Mouse (Mus musculus) forebrain, embryonic 15.5 days (tissue): ENCODE data around the gene Myo1b. TPM values are rescaled to one million over a fixed set of nuclear protein-coding genes. Genes with fewer than 3 reads are reported as not detected.

Experiments
- ATAC-seq: fragments of 200-750 bp; cut with Nextera tagmentation; replicated peaks from 2 replicates; pipeline ENCODE4 v1.8.0; 2017; ENCODE audit warnings: mild to moderate bottlenecking, moderate TSS enrichment, moderate library complexity
- H3K27ac ChIP-seq: fragments of 300-500 bp; sonication (generic); replicated peaks from 2 replicates; pipeline ENCODE4 v1.5.1; 2015; ENCODE audit warnings: mild to moderate bottlenecking, inconsistent platforms
- H3K27me3 ChIP-seq: fragments of 300-500 bp; sonication (generic); 2 replicates; pipeline ENCODE4 v1.6.1; 2015; ENCODE audit warnings: inconsistent platforms
- H3K36me3 ChIP-seq: fragments of 300-500 bp; sonication (generic); 2 replicates; pipeline ENCODE4 v1.6.1; 2015; ENCODE audit warnings: mild to moderate bottlenecking, inconsistent platforms
- H3K4me1 ChIP-seq: fragments of 300-500 bp; sonication (generic); 2 replicates; pipeline ENCODE4 v1.6.1; 2015; ENCODE audit warnings: inconsistent platforms
- H3K4me2 ChIP-seq: fragments of 300-500 bp; sonication (generic); replicated peaks from 2 replicates; pipeline ENCODE4 v1.6.1; 2015; ENCODE audit warnings: mild to moderate bottlenecking, inconsistent platforms
- H3K4me3 ChIP-seq: fragments of 300-500 bp; sonication (generic); 2 replicates; pipeline ENCODE4 v1.5.1; 2015; ENCODE audit warnings: mild to moderate bottlenecking, inconsistent platforms
- H3K9ac ChIP-seq: fragments of 300-500 bp; sonication (generic); replicated peaks from 2 replicates; pipeline ENCODE4 v1.6.1; 2015; ENCODE audit warnings: mild to moderate bottlenecking, inconsistent platforms
- H3K9me3 ChIP-seq: fragments of 300-500 bp; sonication (generic); 2 replicates; pipeline ENCODE4 v1.6.1; 2016; ENCODE audit warnings: inconsistent platforms
- WGBS: fragments of 180-500 bp; shearing (Covaris S2); methylation state at CpG from one replicate; pipeline ENCODE4 v1.1.7; 2015; ENCODE audit warnings: mixed read lengths; 5-methylcytosine and 5-hydroxymethylcytosine counted together
- polyA plus RNA-seq: library from polyadenylated mRNA; unstranded; fragments of >200 nt; fragmentation: Nextera tagmentation; extraction: Ambion mirVana; gene quantifications from 2 replicates; pipeline ENCODE4 v1.2.1, GENCODE M21; 2015

The Myo1b gene
- polyA plus RNA-seq, 1 experiment from 2014 or later: 86.4 TPM

GRCm38 (mm10) chr1:51916276-51916675 lies 405 bp upstream of the Myo1b start:
- peak; percentile 1; the same call in 1 of the 2 replicates for ATAC-seq
- H3K27ac ChIP-seq: peak overlapping the region; percentile 90
- H3K4me2 ChIP-seq: peak overlapping the region; percentile 77
- H3K9me3 ChIP-seq: no peaks in the 10 kb centered on the region
- H3K4me3 ChIP-seq: peak overlapping the region; percentile 81
- peaks cover 22% of the 10 kb centered on the region for H3K4me1 ChIP-seq
- WGBS: 54% methylated on average over 5 of the region's 5 CpGs
- peak overlapping the region; percentile 95 for H3K9ac ChIP-seq
- H3K36me3 ChIP-seq: no peaks in the 10 kb centered on the region
- H3K27me3 ChIP-seq: no peaks in the 10 kb centered on the region

GRCm38 (mm10) chr1:51915051-51915575 lies 758 bp downstream of the Myo1b start:
- peaks cover 29% of the 10 kb centered on the region for H3K4me1 ChIP-seq
- WGBS: under 1% methylated on average over 31 of the region's 33 CpGs

GRCm38 (mm10) chr1:51914095-51914494 lies 1.8 kb downstream of the Myo1b start:
- H3K9ac ChIP-seq: no peak overlapping the region
- H3K27ac ChIP-seq: no peak overlapping the region
- H3K9me3 ChIP-seq: no peaks in the 10 kb centered on the region
- ATAC-seq: no peak
- H3K27me3 ChIP-seq: no peaks in the 10 kb centered on the region
- H3K4me1 ChIP-seq: peaks cover 38% of the 10 kb centered on the region
- H3K4me3 ChIP-seq: peak overlapping the region; percentile 81
- no peaks in the 10 kb centered on the region for H3K36me3 ChIP-seq
- H3K4me2 ChIP-seq: peak overlapping the region; percentile 77
- WGBS: 73% methylated on average over 3 of the region's 3 CpGs

More at GRCm38 (mm10) chr1:51915051-51915575, 758 bp downstream of the Myo1b start:
- peak; percentile 95 for ATAC-seq
- peak overlapping the region; percentile 95 for H3K9ac ChIP-seq
- peak overlapping the region; percentile 77 for H3K4me2 ChIP-seq
- H3K27me3 ChIP-seq: no peaks in the 10 kb centered on the region
- peak overlapping the region; percentile 90 for H3K27ac ChIP-seq
- H3K9me3 ChIP-seq: no peaks in the 10 kb centered on the region
- peak overlapping the region; percentile 81 for H3K4me3 ChIP-seq
- H3K36me3 ChIP-seq: no peaks in the 10 kb centered on the region

GRCm38 (mm10) chr1:51913071-51913814 lies 2.6 kb downstream of the Myo1b start:
- H3K27me3 ChIP-seq: no peaks in the 10 kb centered on the region
- H3K36me3 ChIP-seq: no peaks in the 10 kb centered on the region
- H3K27ac ChIP-seq: no peak overlapping the region
- no peak for ATAC-seq
- no peak overlapping the region for H3K4me3 ChIP-seq
- no peak overlapping the region for H3K9ac ChIP-seq
- WGBS: 69% methylated on average over 14 of the region's 14 CpGs
- peak overlapping the region; percentile 77 for H3K4me2 ChIP-seq
- H3K9me3 ChIP-seq: no peaks in the 10 kb centered on the region
- H3K4me1 ChIP-seq: peaks cover 44% of the 10 kb centered on the region

GRCm38 (mm10) chr1:51911331-51911730 lies 4.5 kb downstream of the Myo1b start:
- Histone ChIP-seq H3K27me3 (no peaks in the 10 kb centered on the region), H3K4me2 (no peak overlapping the region), H3K36me3 (no peaks in the 10 kb centered on the region), H3K27ac (no peak overlapping the region), H3K9ac (no peak overlapping the region), H3K4me3 (no peak overlapping the region), H3K4me1 (peaks cover 54% of the 10 kb centered on the region), H3K9me3 (no peaks in the 10 kb centered on the region)
- WGBS: 69% methylated on average over 4 of the region's 4 CpGs
- ATAC-seq: no peak

- Histone ChIP-seq H3K4me3 (no peak overlapping the region), H3K9ac (no peak overlapping the region), H3K27ac (no peak overlapping the region), H3K4me1 (peaks cover 48% of the 10 kb centered on the region), H3K9me3 (no peaks in the 10 kb centered on the region), H3K36me3 (no peaks in the 10 kb centered on the region), H3K27me3 (no peaks in the 10 kb centered on the region), H3K4me2 (no peak overlapping the region)
- no peak for ATAC-seq
- 59% methylated on average over 2 of the region's 2 CpGs for WGBS
Measured at GRCm38 (mm10) chr1:51909204-51909603, 6.7 kb downstream of the Myo1b start.

- WGBS: 35% methylated on average over 8 of the region's 8 CpGs
- Histone ChIP-seq H3K27ac (no peak overlapping the region; the same call in 1 of the 2 replicates), H3K9me3 (no peaks in the 10 kb centered on the region), H3K9ac (no peak overlapping the region), H3K4me1 (peaks cover 34% of the 10 kb centered on the region), H3K4me3 (no peak overlapping the region), H3K4me2 (no peak overlapping the region), H3K36me3 (no peaks in the 10 kb centered on the region), H3K27me3 (no peaks in the 10 kb centered on the region)
- no peak for ATAC-seq
Measured at GRCm38 (mm10) chr1:51907821-51908220, 8.1 kb downstream of the Myo1b start.

GRCm38 (mm10) chr1:51906206-51906906 lies 9.5 kb downstream of the Myo1b start:
- Histone ChIP-seq H3K9ac (no peak overlapping the region), H3K4me3 (no peak overlapping the region), H3K4me2 (no peak overlapping the region), H3K9me3 (no peaks in the 10 kb centered on the region), H3K4me1 (peaks cover 32% of the 10 kb centered on the region), H3K27me3 (no peaks in the 10 kb centered on the region), H3K27ac (no peak overlapping the region), H3K36me3 (no peaks in the 10 kb centered on the region)
- 93% methylated on average over 8 of the region's 8 CpGs for WGBS
- no peak for ATAC-seq

- Histone ChIP-seq H3K4me2 (no peak overlapping the region), H3K9me3 (no peaks in the 10 kb centered on the region), H3K27ac (no peak overlapping the region), H3K4me1 (peaks cover 25% of the 10 kb centered on the region), H3K9ac (no peak overlapping the region), H3K27me3 (no peaks in the 10 kb centered on the region), H3K36me3 (no peaks in the 10 kb centered on the region), H3K4me3 (no peak overlapping the region)
- WGBS: 93% methylated on average over 6 of the region's 6 CpGs
- no peak for ATAC-seq
Measured at GRCm38 (mm10) chr1:51905073-51905472, 10.8 kb downstream of the Myo1b start.

GRCm38 (mm10) chr1:51897160-51897572 lies 18.7 kb downstream of the Myo1b start:
- no peaks in the 10 kb centered on the region for H3K27me3 ChIP-seq
- no peak overlapping the region; the same call in 1 of the 2 replicates for H3K27ac ChIP-seq
- ATAC-seq: peak; percentile 49
- WGBS: 22% methylated on average over 5 of the region's 6 CpGs
- H3K9ac ChIP-seq: no peak overlapping the region
- H3K36me3 ChIP-seq: no peaks in the 10 kb centered on the region
- H3K4me1 ChIP-seq: peaks cover 19% of the 10 kb centered on the region
- no peak overlapping the region for H3K4me2 ChIP-seq
- no peak overlapping the region for H3K4me3 ChIP-seq
- H3K9me3 ChIP-seq: no peaks in the 10 kb centered on the region

GRCm38 (mm10) chr1:51895961-51896360 lies 19.9 kb downstream of the Myo1b start:
- no peak overlapping the region for H3K27ac ChIP-seq
- whole genome bisulfite sequencing: 19% methylated on average over 10 of the region's 10 CpGs
- H3K4me1 ChIP-seq: peaks cover 19% of the 10 kb centered on the region
- H3K9ac ChIP-seq: no peak overlapping the region
- ATAC-seq: no peak
- no peak overlapping the region for H3K4me3 ChIP-seq
- H3K27me3 ChIP-seq: no peaks in the 10 kb centered on the region
- no peak overlapping the region for H3K4me2 ChIP-seq
- no peaks in the 10 kb centered on the region for H3K36me3 ChIP-seq
- H3K9me3 ChIP-seq: no peaks in the 10 kb centered on the region

- Histone ChIP-seq H3K9me3 (no peaks in the 10 kb centered on the region), H3K27me3 (no peaks in the 10 kb centered on the region), H3K9ac (no peak overlapping the region), H3K27ac (no peak overlapping the region), H3K4me1 (peaks cover 19% of the 10 kb centered on the region), H3K36me3 (no peaks in the 10 kb centered on the region), H3K4me3 (no peak overlapping the region), H3K4me2 (no peak overlapping the region)
- ATAC-seq: no peak
- WGBS: 78% methylated on average over 3 of the region's 3 CpGs
Measured at GRCm38 (mm10) chr1:51894721-51895120, 21.1 kb downstream of the Myo1b start.
